Mouse (Mus musculus) ES-Bruce4 (cell line): ENCODE measurements around the gene Sox15. TPM values are rescaled to one million over a fixed set of nuclear protein-coding genes. Genes with fewer than 3 reads are reported as not detected.

ENCODE experiments used
- H3K27ac ChIP-seq: 2 replicates; pipeline ENCODE4 v1.5.1; 2012; ENCODE audit warnings: low read length, inconsistent platforms; ENCODE audit not compliant: insufficient read depth
- H3K27me3 ChIP-seq: 2 replicates; pipeline ENCODE4 v1.6.1; 2012; ENCODE audit warnings: mild to moderate bottlenecking, low read length, inconsistent platforms; ENCODE audit not compliant: control insufficient read depth, poor library complexity, insufficient read depth, severe bottlenecking
- H3K36me3 ChIP-seq: 2 replicates; pipeline ENCODE4 v1.6.1; 2012; ENCODE audit warnings: inconsistent platforms, mild to moderate bottlenecking, low read length, moderate library complexity; ENCODE audit not compliant: control insufficient read depth, poor library complexity, insufficient read depth, severe bottlenecking
- H3K4me1 ChIP-seq: one replicate; pipeline ENCODE4 v1.8.1; 2011; ENCODE audit warnings: low read length; ENCODE audit not compliant: control insufficient read depth, insufficient read depth
- H3K4me3 ChIP-seq: 2 replicates; pipeline ENCODE4 v1.5.1; 2011; ENCODE audit warnings: low read depth, mild to moderate bottlenecking, low read length
- H3K9ac ChIP-seq: 2 replicates; pipeline ENCODE4 v1.6.1; 2012; ENCODE audit warnings: low read depth, mild to moderate bottlenecking, inconsistent platforms; ENCODE audit not compliant: poor library complexity, severe bottlenecking
- H3K9me3 ChIP-seq: replicated peaks from 2 replicates; pipeline ENCODE4 v1.6.1; 2012; ENCODE audit warnings: mild to moderate bottlenecking, low read length, inconsistent platforms; ENCODE audit not compliant: control insufficient read depth, poor library complexity, insufficient read depth, severe bottlenecking
- CTCF ChIP-seq: IDR thresholded peaks from one replicate; pipeline ENCODE4 v1.8.1; 2011; ENCODE audit warnings: low read depth, low read length
- EP300 ChIP-seq: IDR thresholded peaks from 2 replicates; pipeline ENCODE4 v1.6.1; 2011; ENCODE audit warnings: low read depth, low read length; ENCODE audit not compliant: insufficient read depth
- POLR2A ChIP-seq: IDR thresholded peaks from one replicate; pipeline ENCODE4 v1.8.1; 2011; ENCODE audit warnings: low read length; ENCODE audit not compliant: insufficient read depth
- polyA plus RNA-seq: library from polyadenylated mRNA; stranded (reverse); fragments of >200 nt; gene quantifications from 2 replicates; pipeline ENCODE4 v1.2.4, GENCODE M21; 2011; ENCODE audit warnings: low read depth; ENCODE audit not compliant: missing spikeins, insufficient read depth, insufficient read length

Sox15 gene
- polyA plus RNA-seq, 1 experiment = 45.2 TPM

- no peaks in the 10 kb centered on the region for H3K4me1 ChIP-seq
- H3K27me3 ChIP-seq = no peaks in the 10 kb centered on the region
- peaks cover 8% of the 10 kb centered on the region for H3K36me3 ChIP-seq
- H3K4me3 ChIP-seq = peak overlapping the region; percentile 94
- H3K9ac ChIP-seq = peak overlapping the region; percentile 75
- no peaks in the 10 kb centered on the region; the same call in 1 of the 2 replicates for H3K9me3 ChIP-seq
- TF ChIP-seq EP300 (no peak), POLR2A (no peak), CTCF (no peak)
- H3K27ac ChIP-seq = peak overlapping the region; percentile 95
Measured at GRCm38 (mm10) chr11:69661221-69661881, 6.2 kb downstream of the Sox15 start.

- Histone ChIP-seq H3K9me3 (no peaks in the 10 kb centered on the region; the same call in 1 of the 2 replicates), H3K27ac (peak within 1 kb of the TSS; percentile 95), H3K4me1 (no peaks in the 10 kb centered on the region), H3K4me3 (peak within 1 kb of the TSS; percentile 94), H3K27me3 (no peaks in the 10 kb centered on the region), H3K36me3 (peaks cover 8% of the 10 kb centered on the region), H3K9ac (peak within 1 kb of the TSS; percentile 75)
- TF ChIP-seq CTCF (peak; percentile 6), POLR2A (peak; percentile 57), EP300 (0 out of 2 replicates have a peak, but pooled peaks have one; percentile 53)
Measured at GRCm38 (mm10) chr11:69662213-69662966, 7.3 kb downstream of the Sox15 start, which contains the start of gene Mpdu1. Mpdu1 (minus strand) TSS chr11:69662642.

GRCm38 (mm10) chr11:69662967-69663671 is 8.0 kb downstream of the Sox15 start:
- H3K4me1 ChIP-seq = no peaks in the 10 kb centered on the region
- H3K4me3 ChIP-seq = peak overlapping the region; percentile 55
- peaks cover 15% of the 10 kb centered on the region for H3K36me3 ChIP-seq
- H3K9me3 ChIP-seq = no peaks in the 10 kb centered on the region; the same call in 1 of the 2 replicates
- TF ChIP-seq EP300 (no peak), CTCF (no peak), POLR2A (no peak)
- H3K27me3 ChIP-seq = no peaks in the 10 kb centered on the region
- H3K27ac ChIP-seq = peak overlapping the region; percentile 93
- peak overlapping the region; percentile 75 for H3K9ac ChIP-seq

GRCm38 (mm10) chr11:69663795-69664194 is 8.7 kb downstream of the Sox15 start:
- Histone ChIP-seq H3K4me1 (no peaks in the 10 kb centered on the region), H3K27me3 (no peaks in the 10 kb centered on the region), H3K9ac (no peak overlapping the region), H3K36me3 (peaks cover 22% of the 10 kb centered on the region), H3K27ac (peak overlapping the region; percentile 93), H3K9me3 (no peaks in the 10 kb centered on the region; the same call in 1 of the 2 replicates), H3K4me3 (no peak overlapping the region)
- no peak for TF ChIP-seq POLR2A
- no peak for TF ChIP-seq CTCF
- no peak for TF ChIP-seq EP300

- peaks cover 28% of the 10 kb centered on the region for H3K36me3 ChIP-seq
- H3K9me3 ChIP-seq = no peaks in the 10 kb centered on the region; the same call in 1 of the 2 replicates
- H3K4me1 ChIP-seq = no peaks in the 10 kb centered on the region
- no peaks in the 10 kb centered on the region for H3K27me3 ChIP-seq
- no peak overlapping the region for H3K4me3 ChIP-seq
- no peak for TF ChIP-seq CTCF
- no peak for TF ChIP-seq POLR2A
- no peak for TF ChIP-seq EP300
- H3K9ac ChIP-seq = no peak overlapping the region
- H3K27ac ChIP-seq = no peak overlapping the region
Measured at GRCm38 (mm10) chr11:69664841-69665240, 9.7 kb downstream of the Sox15 start.
